Mouse (Mus musculus) right cerebral cortex, postnatal 10 days (tissue): Measurements from ENCODE around the gene Olfr1474.
"Not testable (repeated sequence)": the region's sequence is repeated elsewhere in the genome, so short reads cannot be mapped to it uniquely, and the experiment has no call there.

Experiments used
- DNase-seq, 2 experiments: peaks; one replicate each; pipeline ENCODE4 v3.0.0; 2021; ENCODE audit warnings: low spot score in 2 of 2

Olfr1474 gene

GRCm38 (mm10) chr19:13469265-13469664 lies at the start of gene Olfr1474:
Gene Olfr1474, plus strand, starts transcription at chr19:13469565.
- not testable (repeated sequence) for DNase-seq

GRCm38 (mm10) chr19:13443109-13443508 lies 26.3 kb upstream of the Olfr1474 start, which contains the start of gene Olfr1471:
Gene Olfr1471, plus strand, starts transcription at chr19:13443409.
- not testable (repeated sequence) for DNase-seq

- DNase-seq = no peak
These were observed 13.4 kb upstream of the Olfr1474 start, which contains the start of gene Olfr1472 for GRCm38 (mm10) chr19:13455986-13456385. Gene Olfr1472, minus strand, starts transcription at chr19:13456086.

- no peak for DNase-seq
These were observed 10.7 kb downstream of the Olfr1474 start, which contains the start of gene Olfr1475 for GRCm38 (mm10) chr19:13480096-13480495. Gene Olfr1475, minus strand, starts transcription at chr19:13480196.

GRCm38 (mm10) chr19:13500246-13500645 lies 30.9 kb downstream of the Olfr1474 start, which contains the start of gene Olfr1477:
Gene Olfr1477, plus strand, starts transcription at chr19:13500546.
- no peak for DNase-seq
